ENCODE assay signal across 22 mouse cellular contexts in genomic region chr2:29647162-29647561, GRCm38 (mm10). TPM values are rescaled to one million over a fixed set of nuclear protein-coding genes. Genes with fewer than 3 reads are reported as not detected.
DNase-seq lines count a peak whose midpoint lies in the region; ATAC-seq lines count a peak whose summit lies in the region.
"Had no signal": no experiment of that assay in that cellular context is flagged by ENCODE, and none has a peak within 500 bp of the region (broad histone marks: within the 10 kb centered on the region; RNA-seq: fewer than 3 reads in every experiment).

No protein-coding gene starts in this region.

- H3K27ac ChIP-seq in forebrain, embryonic 13.5 days = peak overlapping the region; percentile 59
- H3K27ac ChIP-seq in forebrain, embryonic 11.5 days (ENCODE audit: low read depth, low read length) = no peak overlapping the region
- peak overlapping the region; percentile 39 for H3K27ac ChIP-seq in heart, embryonic 15.5 days
- peak overlapping the region; percentile 1; the same call in 1 of the 2 replicates for H3K27ac ChIP-seq in midbrain, embryonic 13.5 days
- H3K27ac ChIP-seq in midbrain, embryonic 16.5 days (ENCODE audit: low read length) = no peak overlapping the region
- H3K27ac ChIP-seq: hindbrain, embryonic 14.5 days; intestine, embryonic 15.5 days; liver, embryonic 12.5 days; neural tube, embryonic 12.5 days; stomach, postnatal 0 days had no signal

- H3K27me3 ChIP-seq in forebrain, embryonic 13.5 days = no peaks in the 10 kb centered on the region
- no peaks in the 10 kb centered on the region for H3K27me3 ChIP-seq in forebrain, embryonic 11.5 days (ENCODE audit: control insufficient read depth, insufficient read depth, low read length)
- H3K27me3 ChIP-seq in heart, embryonic 15.5 days = no peaks in the 10 kb centered on the region
- no peaks in the 10 kb centered on the region for H3K27me3 ChIP-seq in midbrain, embryonic 13.5 days
- no peaks in the 10 kb centered on the region for H3K27me3 ChIP-seq in midbrain, embryonic 16.5 days (ENCODE audit: control insufficient read depth, insufficient read depth, low read depth, low read length)
- H3K27me3 ChIP-seq: intestine, embryonic 15.5 days; limb, embryonic 13.5 days; liver, embryonic 12.5 days; megakaryocyte, embryonic 14.5 days; neural tube, embryonic 12.5 days had no signal

- H3K4me3 ChIP-seq in forebrain, embryonic 13.5 days = no peak overlapping the region
- no peak overlapping the region for H3K4me3 ChIP-seq in forebrain, embryonic 11.5 days (ENCODE audit: low read depth, low read length)
- no peak overlapping the region for H3K4me3 ChIP-seq in heart, embryonic 15.5 days
- no peak overlapping the region for H3K4me3 ChIP-seq in midbrain, embryonic 13.5 days (replicated peaks)
- no peak overlapping the region for H3K4me3 ChIP-seq in midbrain, embryonic 16.5 days (ENCODE audit: low read depth, low read length)
- H3K4me3 ChIP-seq: intestine, embryonic 15.5 days; limb, embryonic 13.5 days; liver, embryonic 12.5 days; megakaryocyte, embryonic 14.5 days; neural tube, embryonic 12.5 days had no signal

- 0 out of 2 replicates have a peak, but pooled peaks cover 5% of the 10 kb centered on the region for H3K36me3 ChIP-seq in forebrain, embryonic 13.5 days (ENCODE audit: poor library complexity, severe bottlenecking)
- H3K36me3 ChIP-seq in forebrain, embryonic 11.5 days (ENCODE audit: control insufficient read depth, insufficient read depth, low read length) = no peaks in the 10 kb centered on the region
- no peaks in the 10 kb centered on the region for H3K36me3 ChIP-seq in heart, embryonic 15.5 days
- no peaks in the 10 kb centered on the region; the same call in 1 of the 2 replicates for H3K36me3 ChIP-seq in midbrain, embryonic 13.5 days
- H3K36me3 ChIP-seq in midbrain, embryonic 16.5 days (ENCODE audit: control insufficient read depth, insufficient read depth, low read length) = no peaks in the 10 kb centered on the region
- H3K36me3 ChIP-seq: neural tube, embryonic 12.5 days had no signal

- no peak for DNase-seq in forebrain, embryonic 11.5 days (ENCODE audit: low spot score)
- DNase-seq in heart, adult 8-10 months (ENCODE audit: low spot score) = no peak
- no peak for DNase-seq in frontal cortex, postnatal 14 days (ENCODE audit: low spot score in 2 of 2)
- DNase-seq: adrenal gland, adult 8-10 months; cerebellum, adult 18-20 months; kidney, adult 8-10 months; lung, adult 18-20 months; midbrain, embryonic 14.5 days; right cerebral cortex, postnatal 14 days; thymus, adult 2 months; thymus, postnatal 4 days had no signal

- no peak overlapping the region for H3K9ac ChIP-seq in forebrain, embryonic 13.5 days
- no peak overlapping the region for H3K9ac ChIP-seq in forebrain, embryonic 11.5 days (ENCODE audit: low read length)
- no peak overlapping the region for H3K9ac ChIP-seq in heart, embryonic 15.5 days
- no peak overlapping the region for H3K9ac ChIP-seq in midbrain, embryonic 13.5 days (replicated peaks)
- H3K9ac ChIP-seq in midbrain, embryonic 16.5 days (ENCODE audit: low read depth, low read length) = no peak overlapping the region
- H3K9ac ChIP-seq: hindbrain, embryonic 14.5 days; intestine, embryonic 15.5 days; limb, embryonic 13.5 days; liver, embryonic 12.5 days; neural tube, embryonic 12.5 days had no signal

- no peak for ATAC-seq in forebrain, embryonic 13.5 days
- no peak for ATAC-seq in forebrain, embryonic 11.5 days (replicated peaks; ENCODE audit: low FRiP score)
- ATAC-seq in heart, embryonic 15.5 days (replicated peaks; ENCODE audit: insufficient number of reproducible peaks, insufficient read depth, low FRiP score, low read depth) = no peak
- ATAC-seq in midbrain, embryonic 13.5 days = no peak
- ATAC-seq in midbrain, embryonic 16.5 days = no peak
- ATAC-seq: intestine, embryonic 15.5 days; liver, embryonic 12.5 days had no signal

- H3K4me1 ChIP-seq in forebrain, embryonic 13.5 days = peaks cover 49% of the 10 kb centered on the region
- 0 out of 2 replicates have a peak, but pooled peaks cover 5% of the 10 kb centered on the region for H3K4me1 ChIP-seq in forebrain, embryonic 11.5 days (replicated peaks; ENCODE audit: control insufficient read depth, insufficient read depth, low read length)
- H3K4me1 ChIP-seq in heart, embryonic 15.5 days (replicated peaks) = peaks cover 50% of the 10 kb centered on the region
- H3K4me1 ChIP-seq in midbrain, embryonic 13.5 days (replicated peaks) = peaks cover 35% of the 10 kb centered on the region
- H3K4me1 ChIP-seq in midbrain, embryonic 16.5 days (ENCODE audit: control insufficient read depth, insufficient read depth, low read length) = peaks cover 5% of the 10 kb centered on the region; the same call in 1 of the 2 replicates

- 92% methylated on average over 4 of the region's 4 CpGs for WGBS in forebrain, embryonic 13.5 days
- WGBS in forebrain, embryonic 11.5 days = 89% methylated on average over 4 of the region's 4 CpGs
- 86% methylated on average over 4 of the region's 4 CpGs for WGBS in heart, embryonic 15.5 days
- 87% methylated on average over 4 of the region's 4 CpGs for WGBS in midbrain, embryonic 13.5 days
- WGBS in midbrain, embryonic 16.5 days = 90% methylated on average over 4 of the region's 4 CpGs

- no peaks in the 10 kb centered on the region for H3K9me3 ChIP-seq in forebrain, embryonic 13.5 days (replicated peaks)
- H3K9me3 ChIP-seq in forebrain, embryonic 11.5 days (ENCODE audit: control insufficient read depth, low read length) = no peaks in the 10 kb centered on the region
- no peaks in the 10 kb centered on the region for H3K9me3 ChIP-seq in heart, embryonic 15.5 days (replicated peaks)
- H3K9me3 ChIP-seq in midbrain, embryonic 13.5 days = no peaks in the 10 kb centered on the region
- no peaks in the 10 kb centered on the region for H3K9me3 ChIP-seq in midbrain, embryonic 16.5 days (replicated peaks; ENCODE audit: control insufficient read depth, low read length, poor library complexity, severe bottlenecking)
- H3K9me3 ChIP-seq: intestine, embryonic 15.5 days; limb, embryonic 13.5 days; liver, embryonic 12.5 days; megakaryocyte, embryonic 14.5 days; neural tube, embryonic 12.5 days had no signal

- no peak overlapping the region for H3K4me2 ChIP-seq in forebrain, embryonic 13.5 days
- no peak overlapping the region for H3K4me2 ChIP-seq in forebrain, embryonic 11.5 days (ENCODE audit: low read depth, low read length, severe bottlenecking)
- H3K4me2 ChIP-seq in heart, embryonic 15.5 days = peak overlapping the region; percentile 19; the same call in 1 of the 2 replicates
- H3K4me2 ChIP-seq in midbrain, embryonic 13.5 days (replicated peaks) = no peak overlapping the region
- H3K4me2 ChIP-seq in midbrain, embryonic 16.5 days (ENCODE audit: low read length) = no peak overlapping the region
- H3K4me2 ChIP-seq: hindbrain, embryonic 14.5 days; intestine, embryonic 15.5 days; limb, embryonic 13.5 days; liver, embryonic 12.5 days; neural tube, embryonic 12.5 days had no signal

RNA-seq across cellular contexts. Expression of gene Rapgef1, which starts 27.6 kb away (rescaled TPM):
- 17.8 and 19.2 TPM in 2 replicates for polyA plus RNA-seq in forebrain, embryonic 13.5 days (2015; fragmentation: Nextera tagmentation; extraction: Ambion mirVana)
- 23.0 and 26.2 TPM in 2 replicates for polyA plus RNA-seq in forebrain, embryonic 11.5 days (2014; fragmentation: Nextera tagmentation; extraction: Ambion mirVana)
- polyA plus RNA-seq in heart, embryonic 15.5 days (2015; fragmentation: Nextera tagmentation; extraction: Ambion mirVana) = 11.6 and 15.5 TPM in 2 replicates
- 100 to 1,000 TPM in 3 of 4 experiments, 10 to 100 TPM in 1; 98.1 to 113 (median 107) TPM for total RNA-seq in heart, adult 8-10 months (2022)
- polyA plus RNA-seq in midbrain, embryonic 13.5 days (2015; fragmentation: Nextera tagmentation; extraction: Ambion mirVana) = 16.7 and 19.8 TPM in 2 replicates
- polyA plus RNA-seq in midbrain, embryonic 16.5 days (2015; fragmentation: Nextera tagmentation; extraction: Ambion mirVana) = 18.1 and 18.7 TPM in 2 replicates

Comparison
In these comparisons a context has a peak if more than half of its experiments do, and no peak if none do; other contexts are left out.
1. H3K27ac ChIP-seq: peak in forebrain, embryonic 13.5 days (single experiment), heart, embryonic 15.5 days (single experiment) and midbrain, embryonic 13.5 days (single experiment); none in forebrain, embryonic 11.5 days (single experiment) and midbrain, embryonic 16.5 days (single experiment).